Mouse (Mus musculus): ENCODE measurements around the gene Gsg1l.

Gsg1l gene

DNA sequence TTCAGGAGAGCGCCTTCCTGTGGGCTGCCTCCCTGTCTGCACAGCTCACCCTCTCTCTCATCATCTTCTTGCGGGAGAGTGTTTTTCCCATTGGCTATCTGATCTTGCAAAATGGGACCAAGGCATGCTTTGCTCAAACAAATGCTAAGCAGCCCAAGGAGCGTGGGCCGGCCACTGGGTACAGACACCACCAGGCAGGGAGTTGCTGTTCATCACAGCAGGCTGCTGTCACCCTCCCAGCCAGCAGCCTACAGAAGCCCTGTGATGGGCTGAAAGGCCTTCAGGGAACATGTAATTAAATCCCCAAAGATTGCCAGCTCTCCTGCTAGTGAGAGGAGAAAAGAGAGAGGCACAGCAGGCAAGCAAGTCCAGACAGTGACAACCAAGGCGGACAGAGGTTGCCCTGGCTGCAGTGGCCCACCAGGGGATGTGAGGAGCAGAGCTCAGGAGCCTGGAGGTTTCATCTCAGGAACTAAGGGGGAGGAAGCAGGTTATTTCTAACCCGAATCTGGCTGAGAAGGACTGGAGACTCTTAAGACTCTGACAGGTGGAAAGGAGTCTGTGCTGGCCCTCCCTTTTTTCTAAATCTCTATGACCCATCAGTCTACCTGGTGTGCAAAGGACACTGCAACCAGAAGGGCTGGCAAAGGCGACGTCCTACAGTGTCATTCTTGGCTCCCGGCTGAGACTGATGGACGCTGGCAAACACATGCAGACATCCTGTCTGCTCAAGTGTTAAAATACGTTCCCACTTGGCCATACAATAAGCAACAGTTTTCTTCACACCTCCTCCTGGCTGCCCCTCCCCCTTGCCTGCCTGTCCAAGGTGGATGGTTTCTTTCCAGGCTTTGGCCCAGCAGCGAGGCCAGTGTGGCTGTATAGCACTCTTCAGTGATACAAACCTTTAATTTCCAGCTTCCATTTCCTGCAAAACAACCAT, 98.0 kb downstream of the Gsg1l start:
- DNase-seq (ENCODE audit: low spot score), result no peak

DNA sequence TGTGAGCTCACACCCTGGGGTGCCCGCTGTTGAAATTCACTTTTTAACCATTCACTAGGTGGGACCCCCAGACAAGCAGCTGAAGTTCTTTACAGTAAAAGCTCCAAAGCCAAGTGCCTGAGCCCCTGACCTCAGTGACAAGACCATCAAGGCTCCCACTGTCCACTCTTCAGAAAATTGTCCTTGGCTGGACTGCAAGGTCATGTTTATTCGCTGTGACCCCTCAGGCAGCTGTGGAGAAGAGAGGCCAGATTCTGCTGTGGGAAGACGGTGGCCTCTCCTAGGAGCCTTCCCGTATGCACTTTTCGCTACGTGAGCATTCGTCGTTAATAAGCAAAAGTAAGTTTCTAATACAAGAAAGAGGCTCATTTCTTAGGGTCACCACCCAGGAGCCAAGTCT, 102.6 kb downstream of the Gsg1l start:
- DNase-seq (ENCODE audit: low spot score), result no peak

DNA sequence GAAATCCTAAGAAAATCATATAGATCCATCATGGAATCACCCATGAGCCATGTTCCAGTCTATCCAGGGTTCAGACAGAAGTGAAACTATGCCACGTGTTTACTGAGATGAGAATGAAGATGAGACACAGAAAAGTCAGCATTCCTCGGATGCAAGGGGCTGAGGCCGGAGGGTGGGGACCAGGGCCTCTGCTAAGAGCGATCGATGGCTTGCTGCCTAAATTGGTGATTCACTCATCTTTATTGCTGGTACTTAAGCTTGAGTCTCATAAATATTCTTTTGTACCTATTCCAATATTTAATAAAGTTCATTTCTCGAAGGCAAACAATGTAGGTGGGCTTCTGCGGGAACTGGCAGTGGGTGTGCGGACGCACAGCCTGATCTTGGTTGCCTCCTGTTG, 105.5 kb downstream of the Gsg1l start:
- no peak for DNase-seq (ENCODE audit: low spot score)

DNA sequence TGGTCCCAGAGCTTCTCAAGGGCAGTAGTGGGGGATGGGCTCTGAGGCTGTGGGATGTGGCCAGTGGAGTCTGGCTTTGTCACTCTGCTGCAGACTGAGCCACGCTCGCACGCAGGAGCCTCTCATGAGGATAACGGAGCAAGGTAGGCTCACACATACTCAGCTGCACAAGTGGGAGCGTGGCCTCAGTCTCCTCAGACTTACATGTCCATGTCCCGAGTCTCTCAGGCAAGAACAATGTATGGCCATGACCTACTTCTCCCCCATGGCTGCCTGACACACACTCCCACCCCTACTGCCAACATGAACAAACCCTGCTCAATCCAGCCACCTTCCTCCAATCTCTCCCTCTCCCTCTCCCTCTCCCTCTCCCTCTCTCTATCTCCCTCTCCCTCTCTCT, 106.8 kb downstream of the Gsg1l start:
- no peak for DNase-seq (ENCODE audit: low spot score)

DNA sequence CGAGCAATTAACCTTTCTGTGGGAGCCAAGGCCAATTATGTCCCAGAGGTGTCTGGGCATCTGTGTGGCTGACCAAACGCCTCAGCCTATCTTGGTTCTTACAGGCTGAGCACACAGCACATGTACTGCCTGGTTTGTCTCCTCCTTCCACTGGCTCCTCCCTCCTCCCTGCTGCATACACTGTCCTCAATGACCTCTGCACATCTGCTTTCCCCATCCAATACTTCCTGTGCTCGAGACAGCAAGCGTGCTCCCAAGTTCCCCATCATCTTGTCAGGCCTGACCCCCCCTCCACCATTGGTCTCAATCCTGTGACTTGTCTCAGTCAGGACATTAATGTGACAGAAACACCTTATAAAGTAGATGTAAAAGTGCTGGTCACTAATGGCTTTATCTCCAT, 108.3 kb downstream of the Gsg1l start:
- peak; percentile 53 for DNase-seq (ENCODE audit: low spot score)

DNA sequence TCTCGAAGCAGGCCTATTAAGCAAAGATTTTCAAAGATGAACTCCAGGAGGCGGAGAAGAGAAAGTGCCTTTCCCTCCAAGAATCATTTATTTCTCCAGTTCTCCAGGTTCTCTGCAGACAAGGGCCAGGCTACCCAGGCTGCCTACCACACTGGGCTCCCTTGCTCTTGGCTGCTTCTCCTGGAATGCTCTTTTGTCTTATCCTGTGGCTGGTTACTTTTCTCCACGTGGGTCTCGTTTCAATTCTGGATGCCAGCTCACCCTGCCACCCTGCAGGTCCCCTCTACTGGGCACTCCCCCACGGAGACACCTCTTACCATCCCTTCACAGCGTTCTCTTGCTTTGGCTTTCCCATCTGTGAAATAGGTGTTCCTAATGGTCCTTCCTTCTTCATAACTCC, 109.4 kb downstream of the Gsg1l start:
- DNase-seq (ENCODE audit: low spot score), result no peak

DNA sequence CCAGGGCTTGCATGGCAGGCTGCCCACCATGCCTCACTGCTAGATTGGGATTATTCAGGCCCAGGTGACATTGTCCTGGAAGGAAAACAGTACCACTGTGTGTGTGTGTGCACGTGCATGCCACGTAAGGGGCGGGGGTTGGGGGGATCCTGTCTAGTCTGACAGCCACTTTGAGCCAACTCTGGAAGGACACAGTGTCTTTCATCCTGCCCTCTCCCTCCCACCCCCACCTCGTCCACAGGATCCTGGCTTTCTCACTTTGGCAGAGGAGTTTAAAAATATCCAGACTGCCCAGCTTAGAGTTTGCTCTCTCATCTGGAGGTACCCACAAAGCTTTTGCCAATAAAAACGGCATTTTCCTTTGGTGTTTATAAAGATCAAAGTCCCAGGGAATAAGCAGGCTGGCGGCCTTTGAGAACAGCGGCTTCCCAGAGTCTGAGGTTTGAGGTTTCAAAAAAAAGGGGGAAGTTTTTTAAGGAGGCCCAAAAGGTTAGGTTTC, 110.0 kb downstream of the Gsg1l start:
- DNase-seq (ENCODE audit: low spot score), result no peak

DNA sequence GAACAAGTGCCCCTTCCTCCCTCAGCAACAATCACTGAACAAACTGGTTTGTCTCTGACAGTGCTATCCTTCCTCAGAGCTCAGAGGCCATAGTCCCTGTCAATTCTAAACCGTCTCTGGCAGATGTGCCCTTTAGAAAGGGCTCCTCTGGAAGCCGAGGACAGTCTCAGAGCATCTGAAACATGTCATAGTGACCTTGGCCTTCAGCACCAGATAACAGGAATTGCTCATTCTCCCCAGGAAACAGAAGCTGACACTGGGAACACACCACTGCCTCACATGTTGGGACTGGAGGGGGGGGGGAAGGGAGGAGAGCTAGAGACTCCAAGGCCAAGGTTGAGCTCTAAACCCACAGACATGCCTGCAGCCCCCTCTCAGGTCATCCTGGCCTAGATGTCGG, 113.1 kb downstream of the Gsg1l start:
- no peak for DNase-seq (ENCODE audit: low spot score)

DNA sequence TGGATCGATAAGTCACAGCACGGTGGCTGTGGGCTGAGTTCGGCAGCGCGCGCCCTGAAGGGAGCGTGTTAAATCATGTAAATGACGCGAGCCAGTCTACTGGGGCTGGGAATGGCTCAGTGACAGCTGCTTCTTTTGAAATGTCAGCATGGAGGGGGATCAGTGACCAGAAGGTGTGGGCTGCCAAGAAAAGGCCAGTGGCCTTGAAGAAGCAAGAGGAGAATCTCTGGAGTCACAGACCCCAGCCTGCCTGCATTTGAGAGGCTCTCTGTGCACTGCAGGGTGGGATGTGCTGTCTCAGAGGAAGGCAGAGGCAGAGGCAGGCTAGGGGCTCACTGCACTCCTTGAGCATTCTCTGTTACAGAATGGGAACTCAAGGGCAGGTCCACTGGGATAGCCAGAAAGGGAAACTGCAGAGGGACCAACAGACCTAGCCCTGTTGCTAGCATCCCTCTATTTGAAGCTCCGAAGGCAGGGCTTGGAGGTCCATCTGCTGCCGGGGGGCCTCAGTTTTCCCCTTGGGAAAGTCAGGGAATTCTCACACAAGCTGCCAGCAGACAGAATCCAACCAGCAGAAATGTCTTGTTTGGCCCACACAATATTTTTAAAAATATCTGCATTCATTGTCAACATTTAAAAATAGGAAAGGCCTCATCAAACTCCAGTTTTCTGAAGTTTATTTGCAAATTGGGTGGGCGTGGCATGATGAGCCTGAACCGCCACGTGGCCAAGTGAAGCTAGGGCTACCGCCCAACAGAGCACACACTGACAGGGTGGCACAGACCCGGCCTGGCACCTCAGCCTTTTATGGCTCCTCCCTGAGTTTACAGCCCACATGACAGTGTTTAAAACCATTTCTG, 115.6 kb downstream of the Gsg1l start:
- DNase-seq (ENCODE audit: low spot score), result peak; percentile 16

DNA sequence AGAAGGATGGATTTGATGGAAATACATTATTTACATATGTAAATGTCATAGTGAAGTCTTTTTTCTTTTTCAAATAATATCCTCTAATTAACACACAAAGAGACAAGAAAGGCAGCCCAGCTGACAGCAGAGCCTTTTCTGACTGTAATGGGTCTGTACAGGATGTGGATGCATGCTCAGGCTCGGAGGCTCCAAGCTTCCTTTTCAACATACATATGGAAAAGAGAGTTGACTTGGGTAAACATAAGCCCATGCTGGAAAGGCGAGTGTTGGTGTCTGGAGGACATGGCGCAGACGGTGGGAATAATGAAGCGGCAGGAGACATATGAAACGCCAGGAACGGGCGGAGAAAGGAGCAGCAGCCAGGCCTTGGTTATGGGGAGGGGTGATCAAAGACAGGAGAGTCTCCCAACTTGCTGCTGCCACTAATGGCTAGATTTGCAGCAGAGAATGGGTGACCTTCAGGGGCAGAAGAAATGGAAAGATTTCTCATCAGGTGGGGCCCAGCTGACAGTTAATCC, 118.1 kb downstream of the Gsg1l start:
- no peak for DNase-seq (ENCODE audit: low spot score)

DNA sequence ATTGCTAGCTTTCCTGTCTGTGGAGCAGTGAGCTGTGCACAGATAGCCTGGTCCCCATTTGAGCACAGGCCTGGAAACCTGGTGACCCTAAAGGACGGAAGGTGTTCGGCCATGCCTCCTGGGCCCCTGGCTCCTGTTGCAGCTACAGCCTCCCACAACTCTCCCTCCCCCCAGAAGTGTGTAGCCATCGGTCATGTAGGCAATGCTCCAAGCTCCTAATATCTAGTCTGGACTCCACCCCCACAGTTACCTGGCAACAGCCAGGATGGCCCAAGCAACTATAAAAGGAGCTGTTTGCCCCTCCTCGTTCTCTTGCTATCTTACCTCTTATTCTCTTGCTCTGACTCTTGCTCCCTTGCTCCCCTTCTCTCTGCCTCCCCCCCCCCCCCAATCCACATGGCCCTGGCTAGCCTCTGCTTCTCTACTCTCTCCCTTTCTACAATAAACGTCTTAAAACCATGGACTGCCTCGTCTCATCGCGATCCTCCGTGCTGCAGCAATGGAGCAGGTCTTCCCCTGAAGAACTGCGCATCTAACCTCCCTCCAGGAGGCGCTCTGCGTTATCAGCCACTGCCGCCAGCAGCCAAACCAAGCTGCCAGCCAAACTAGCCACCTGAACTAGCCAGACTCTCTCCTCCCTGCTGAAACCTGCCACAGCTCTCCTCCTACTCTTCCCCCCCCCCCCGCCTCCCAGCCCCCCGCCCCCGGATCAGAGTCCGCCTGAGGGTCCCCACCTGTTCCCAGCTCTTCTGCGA, 122.7 kb downstream of the Gsg1l start:
- DNase-seq (ENCODE audit: low spot score), result peak; percentile 29

DNA sequence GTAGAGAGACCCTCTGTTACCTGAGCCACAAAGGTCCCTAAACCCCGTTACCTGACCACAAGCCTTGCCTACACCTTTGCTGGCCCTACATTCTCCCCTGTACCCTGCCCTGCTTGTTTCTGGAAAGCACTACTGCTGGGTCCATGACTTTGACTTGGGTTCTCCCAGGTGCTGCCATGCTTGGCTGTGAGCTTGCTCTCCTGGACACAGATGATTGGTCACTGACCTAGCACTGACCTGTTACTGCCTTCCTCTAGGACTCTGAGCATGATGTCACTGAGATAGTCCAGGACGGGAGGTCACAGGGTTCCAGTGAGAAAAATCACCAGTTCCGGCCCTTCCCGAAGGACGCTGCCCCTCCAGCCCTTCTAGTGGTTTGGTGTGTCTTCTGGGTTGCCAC, 123.4 kb downstream of the Gsg1l start:
- no peak for DNase-seq (ENCODE audit: low spot score)

DNA sequence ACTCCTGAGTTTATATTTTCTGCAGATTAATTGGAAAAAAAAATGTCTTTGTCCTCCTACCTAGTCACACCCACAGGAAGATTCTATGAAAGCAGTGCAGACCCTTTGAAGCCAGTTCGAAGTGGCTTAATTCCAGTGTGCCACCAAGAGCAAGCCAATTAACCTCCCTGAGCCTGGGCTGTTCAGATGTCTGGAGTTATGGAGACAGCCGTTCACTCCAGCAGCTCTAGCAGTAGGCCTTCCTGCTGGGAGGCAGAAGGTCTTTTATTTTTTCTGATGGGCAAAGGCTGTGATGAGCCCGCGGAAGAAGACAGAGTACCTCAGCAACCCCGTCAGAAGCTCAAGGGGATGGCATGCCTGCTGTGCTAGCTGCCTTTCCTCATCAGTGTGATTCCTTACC, 127.2 kb downstream of the Gsg1l start:
- no peak for DNase-seq (ENCODE audit: low spot score)

DNA sequence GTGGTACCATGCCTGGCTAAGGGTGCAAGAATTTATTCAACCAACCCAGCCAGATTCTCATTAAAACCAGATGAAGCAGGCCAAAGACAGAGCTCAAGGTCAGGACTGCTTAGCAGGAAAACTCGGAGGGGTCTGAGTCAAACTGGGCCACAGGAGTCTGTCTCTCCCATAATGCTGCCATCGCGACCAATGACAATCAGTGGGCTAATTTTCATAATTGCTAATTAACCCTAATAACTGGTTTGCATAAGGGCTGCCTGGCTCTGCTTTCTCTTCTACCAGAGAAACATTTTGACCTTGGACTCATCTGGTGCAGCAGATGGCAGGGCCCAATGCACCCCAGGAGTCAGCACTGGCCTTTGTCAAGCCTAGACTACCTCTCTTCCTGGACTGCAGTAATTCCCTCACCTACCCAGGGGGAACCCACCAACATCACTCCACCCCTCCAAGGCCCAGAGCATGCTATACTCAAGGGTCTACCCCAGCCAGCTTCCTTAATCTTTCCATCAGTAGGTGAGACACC, 127.8 kb downstream of the Gsg1l start:
- no peak for DNase-seq (ENCODE audit: low spot score)

DNA sequence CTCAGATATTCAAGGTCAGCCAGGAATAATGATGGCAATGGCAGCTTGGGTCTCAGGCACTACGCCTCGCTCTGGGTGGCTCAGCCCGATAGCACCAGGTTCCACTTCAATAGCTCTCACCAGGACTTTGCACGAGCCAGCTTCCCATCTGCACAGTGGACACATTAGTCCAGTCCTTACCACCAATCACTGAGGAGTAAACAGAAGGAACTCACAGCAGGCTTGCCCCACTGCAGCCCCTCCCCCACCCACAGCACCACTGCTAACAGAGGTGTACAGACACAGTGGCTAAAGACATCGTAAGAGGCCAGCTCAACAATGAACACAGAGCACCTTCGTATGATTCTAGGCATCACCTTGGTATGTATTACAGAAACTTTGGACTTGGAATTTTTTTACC, 128.4 kb downstream of the Gsg1l start:
- no peak for DNase-seq (ENCODE audit: low spot score)

DNA sequence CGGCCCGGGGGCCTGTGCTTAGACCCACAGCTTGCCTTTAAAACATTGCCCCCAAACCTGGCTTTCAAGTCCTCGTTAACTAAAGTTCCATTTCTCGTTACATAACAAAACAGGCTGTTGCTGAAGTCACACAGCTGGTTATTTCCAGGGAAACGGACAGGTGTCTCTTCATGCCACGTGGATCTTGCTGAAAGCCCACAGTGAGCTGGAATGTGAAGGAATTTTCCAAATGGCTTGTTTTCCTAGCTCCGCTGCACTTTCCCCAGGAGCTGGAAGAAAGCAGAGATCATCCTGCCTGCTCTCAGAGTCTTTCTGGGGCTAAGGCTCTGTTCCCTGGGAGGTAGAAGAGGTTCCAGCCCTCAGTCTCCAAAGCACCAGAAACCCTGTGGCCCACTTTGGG, 130.3 kb downstream of the Gsg1l start:
- DNase-seq (ENCODE audit: low spot score), result no peak

DNA sequence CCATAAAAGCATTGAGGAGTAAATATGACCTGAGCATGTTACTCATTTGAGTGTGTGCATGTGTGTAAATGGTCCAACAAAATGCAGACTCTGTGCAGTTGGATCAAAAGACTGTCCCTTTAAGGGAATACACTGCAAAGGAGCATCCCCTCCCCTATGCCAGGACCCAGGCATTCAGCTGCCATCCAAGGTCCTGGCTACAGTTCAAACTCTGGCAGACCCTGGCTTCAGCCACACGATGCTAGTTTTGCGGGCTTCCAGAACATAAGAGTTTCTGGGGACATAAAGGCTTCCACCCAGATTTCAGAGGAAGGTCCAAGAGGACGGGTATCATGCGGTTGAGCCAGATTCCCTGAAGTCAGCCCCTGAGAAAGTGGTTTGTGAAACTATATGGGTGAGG, 133.2 kb downstream of the Gsg1l start:
- no peak for DNase-seq (ENCODE audit: low spot score)

DNA sequence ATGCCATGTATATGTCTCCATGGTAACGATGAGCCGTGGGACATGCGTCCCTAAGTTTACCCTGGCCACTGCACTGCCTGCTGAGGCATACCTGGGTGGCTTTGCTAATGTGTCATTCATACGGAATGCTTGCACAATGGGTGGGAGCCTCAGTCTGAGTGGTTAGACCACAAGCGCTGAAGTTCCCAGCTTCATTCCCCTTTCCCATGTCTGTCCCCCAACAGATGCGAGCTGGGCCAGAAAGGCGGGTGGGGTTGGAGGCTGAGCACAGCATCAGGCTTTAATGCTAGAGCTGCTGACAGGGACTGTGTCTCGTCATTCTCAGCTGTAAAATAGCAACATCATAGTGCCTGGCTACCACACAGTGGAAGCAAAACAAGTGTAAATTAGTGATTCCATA, 136.3 kb downstream of the Gsg1l start:
- no peak for DNase-seq (ENCODE audit: low spot score)

DNA sequence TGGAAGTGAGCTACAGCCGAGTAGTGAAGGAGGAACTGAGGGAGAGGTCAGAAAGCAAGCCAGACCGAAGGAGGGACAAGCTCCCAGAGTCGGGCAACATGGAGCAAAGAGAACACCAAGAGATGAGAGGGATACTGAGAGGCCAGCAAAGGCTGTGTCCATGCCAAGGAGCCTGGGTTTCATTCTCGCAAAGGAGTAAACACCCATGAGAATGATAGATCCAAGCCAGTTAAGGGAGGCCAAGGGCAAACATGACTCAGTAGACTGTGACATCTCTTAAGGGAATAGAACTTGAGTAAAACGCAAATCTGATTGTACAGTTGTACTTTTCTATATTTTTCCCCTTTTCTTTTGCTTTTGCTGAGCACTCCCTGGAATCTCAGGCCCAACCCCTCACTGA, 137.6 kb downstream of the Gsg1l start:
- no peak for DNase-seq (ENCODE audit: low spot score)

DNA sequence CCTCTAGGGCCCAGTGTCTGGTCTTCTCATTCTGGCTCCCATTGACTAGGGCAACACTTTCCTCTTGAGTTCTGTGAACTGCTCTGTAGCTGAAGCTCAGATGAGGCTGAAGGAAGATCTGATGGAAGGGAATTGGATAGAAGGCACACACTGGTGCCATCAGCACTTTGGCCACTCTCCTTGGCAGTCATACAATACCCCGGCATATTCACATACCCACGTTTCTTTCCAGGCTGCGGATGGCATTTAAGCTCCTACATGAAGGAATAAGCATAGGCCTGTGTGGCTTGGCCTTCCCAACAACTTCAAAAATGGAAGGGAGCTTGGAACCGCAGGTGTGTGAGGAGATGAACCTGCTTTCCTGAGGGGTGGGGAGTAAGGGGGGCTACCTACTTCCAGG, 138.7 kb downstream of the Gsg1l start:
- no peak for DNase-seq (ENCODE audit: low spot score)

DNA sequence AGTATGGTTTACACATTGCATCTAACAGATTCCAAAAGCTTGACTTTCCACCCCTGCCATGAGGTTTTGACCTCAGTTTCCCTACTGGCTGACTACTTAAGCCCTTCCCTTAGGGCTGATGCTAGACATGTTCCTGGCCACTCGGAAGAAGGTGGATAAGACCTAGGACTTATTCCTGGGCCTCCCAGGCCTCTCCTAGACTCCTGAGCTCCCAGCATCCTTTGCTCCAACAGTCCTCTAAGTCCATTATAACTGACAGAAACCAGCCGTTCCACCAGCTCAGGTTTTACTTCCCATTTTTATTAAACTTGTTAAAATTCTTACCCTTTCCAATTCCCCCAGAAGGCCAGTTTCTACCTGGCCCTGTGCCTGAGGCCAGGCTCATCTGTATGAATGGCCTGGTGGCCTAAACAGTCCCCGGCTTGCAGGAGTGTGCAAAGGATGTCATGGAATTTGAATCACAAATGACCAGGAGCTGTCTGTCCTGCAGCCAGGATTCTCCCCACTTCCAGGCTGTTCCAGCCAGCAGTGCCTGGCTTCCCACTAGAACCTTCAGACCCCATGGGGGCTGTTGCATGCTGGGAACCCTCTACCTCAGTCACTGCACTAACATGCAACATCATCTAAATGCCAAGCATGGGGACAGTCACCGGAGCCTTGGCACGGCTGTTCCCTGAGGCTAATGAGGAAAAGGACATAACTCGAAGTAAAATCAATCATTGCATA, 139.7 kb downstream of the Gsg1l start:
- DNase-seq (ENCODE audit: low spot score), result no peak
